Mouse (Mus musculus) adrenal gland, postnatal 14 days (tissue): ENCODE data around the gene Samd4b. TPM values are rescaled to one million over a fixed set of nuclear protein-coding genes. Genes with fewer than 3 reads are reported as not detected.
"Not testable (repeated sequence)": the region's sequence is repeated elsewhere in the genome, so short reads cannot be mapped to it uniquely, and the experiment has no call there.

Experiments
- DNase-seq: peaks from one replicate; pipeline ENCODE4 v3.0.0; 2021; ENCODE audit warnings: mixed read lengths
- total RNA-seq: library from RNA; stranded (reverse); gene quantifications from 2 replicates; pipeline ENCODE4 v1.2.3, GENCODE M21; 2021

The Samd4b gene
- total RNA-seq, 1 experiment from 2014 or later = 56.3 TPM

GRCm38 (mm10) chr7:28398696-28399340, 199.1 kb downstream of the Samd4b start:
- DNase-seq = no peak

- peak; percentile 56 for DNase-seq
Measured at GRCm38 (mm10) chr7:28398000-28398399, 199.9 kb downstream of the Samd4b start.

- DNase-seq = no peak
Measured at GRCm38 (mm10) chr7:28395425-28395824, 202.5 kb downstream of the Samd4b start.

- peak; percentile 42 for DNase-seq
Measured at GRCm38 (mm10) chr7:28393272-28393951, 204.5 kb downstream of the Samd4b start.

- peak; percentile 97 for DNase-seq
Measured at GRCm38 (mm10) chr7:28392429-28393271, 205.3 kb downstream of the Samd4b start, which contains the start of the genes Med29 and Paf1. TSS of gene Med29 (minus strand) at chr7:28392708. TSS of gene Paf1 (plus strand) at chr7:28392951.

- DNase-seq = no peak
Measured at GRCm38 (mm10) chr7:28390331-28390730, 207.6 kb downstream of the Samd4b start.

- not testable (repeated sequence) for DNase-seq
Measured at GRCm38 (mm10) chr7:28387384-28387783, 210.6 kb downstream of the Samd4b start.

GRCm38 (mm10) chr7:28386877-28387276, 211.1 kb downstream of the Samd4b start:
- DNase-seq = not testable (repeated sequence)

- DNase-seq = peak; percentile 92
Measured at GRCm38 (mm10) chr7:28386462-28386861, 211.5 kb downstream of the Samd4b start.

GRCm38 (mm10) chr7:28386007-28386406, 211.9 kb downstream of the Samd4b start:
- DNase-seq = no peak

- DNase-seq = no peak
Measured at GRCm38 (mm10) chr7:28385196-28385595, 212.7 kb downstream of the Samd4b start.

GRCm38 (mm10) chr7:28384162-28384561, 213.8 kb downstream of the Samd4b start:
- DNase-seq = no peak

GRCm38 (mm10) chr7:28383606-28384005, 214.3 kb downstream of the Samd4b start:
- no peak for DNase-seq

GRCm38 (mm10) chr7:28382981-28383396, 215.0 kb downstream of the Samd4b start:
- DNase-seq = peak; percentile 74

- no peak for DNase-seq
Measured at GRCm38 (mm10) chr7:28382347-28382951, 215.5 kb downstream of the Samd4b start.

- DNase-seq = peak; percentile 93
Measured at GRCm38 (mm10) chr7:28381938-28382337, 216.0 kb downstream of the Samd4b start.

- DNase-seq = peak; percentile 94
Measured at GRCm38 (mm10) chr7:28381017-28381790, 216.7 kb downstream of the Samd4b start.

GRCm38 (mm10) chr7:28380237-28381016, 217.5 kb downstream of the Samd4b start, which contains the start of gene Zfp36:
TSS of gene Zfp36 (minus strand) at chr7:28380253.
- no peak for DNase-seq

GRCm38 (mm10) chr7:28378769-28379651, 218.9 kb downstream of the Samd4b start:
- peak; percentile 97 for DNase-seq
